Mouse (Mus musculus): ENCODE data around the gene Abcb1b. TPM values are rescaled to one million over a fixed set of nuclear protein-coding genes. Genes with fewer than 3 reads are reported as not detected.

The Abcb1b gene
- polyA plus RNA-seq (2015; fragmentation: Illumina TruSeq; extraction: RNeasy Lipid Tissue Mini Kit (QIAGEN cat#74804); ENCODE audit: insufficient read depth, low read depth, low replicate concordance), result 5.6 TPM

DNA sequence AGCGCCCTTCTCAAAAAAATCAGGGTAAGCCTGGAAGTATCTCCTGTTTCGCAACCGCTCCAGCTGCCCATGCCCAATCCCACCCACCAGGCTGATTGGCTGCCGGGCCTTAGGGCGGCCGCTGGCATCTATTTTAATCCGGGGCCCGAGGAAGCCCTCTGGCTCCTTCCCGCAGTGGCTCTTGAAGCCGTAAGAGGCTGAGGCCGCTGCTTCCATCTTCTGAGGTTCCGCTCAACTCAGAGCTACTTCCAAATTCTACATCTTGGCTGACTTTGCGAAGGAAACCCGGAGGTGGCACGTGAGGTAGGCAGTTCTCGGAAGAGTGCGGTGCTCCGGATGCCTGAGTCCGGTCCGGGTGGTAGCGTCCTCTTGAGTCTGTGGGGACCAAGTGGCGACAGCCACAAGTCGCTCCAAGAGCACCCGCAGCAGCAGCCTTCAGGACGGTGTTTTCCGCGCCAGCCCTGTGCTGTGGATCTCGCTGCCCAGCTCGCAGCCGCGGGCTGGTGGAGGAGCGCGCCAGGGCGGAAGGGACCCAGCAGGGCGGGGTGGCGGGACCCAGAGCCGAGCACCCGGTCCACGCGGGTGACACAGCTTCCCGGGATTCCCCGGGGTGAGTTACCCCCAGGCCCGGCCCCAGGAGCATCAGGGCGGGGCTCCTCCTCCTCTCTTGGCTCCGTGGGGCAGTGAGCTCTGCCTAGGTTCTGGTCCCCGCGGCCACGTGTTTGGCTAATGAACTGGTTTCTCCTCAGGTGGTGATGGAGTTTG is at the start of gene Abcb1b:
Gene Abcb1b (plus strand): TSS at position 161 of the 765 bp plus-strand sequence.

DNA sequence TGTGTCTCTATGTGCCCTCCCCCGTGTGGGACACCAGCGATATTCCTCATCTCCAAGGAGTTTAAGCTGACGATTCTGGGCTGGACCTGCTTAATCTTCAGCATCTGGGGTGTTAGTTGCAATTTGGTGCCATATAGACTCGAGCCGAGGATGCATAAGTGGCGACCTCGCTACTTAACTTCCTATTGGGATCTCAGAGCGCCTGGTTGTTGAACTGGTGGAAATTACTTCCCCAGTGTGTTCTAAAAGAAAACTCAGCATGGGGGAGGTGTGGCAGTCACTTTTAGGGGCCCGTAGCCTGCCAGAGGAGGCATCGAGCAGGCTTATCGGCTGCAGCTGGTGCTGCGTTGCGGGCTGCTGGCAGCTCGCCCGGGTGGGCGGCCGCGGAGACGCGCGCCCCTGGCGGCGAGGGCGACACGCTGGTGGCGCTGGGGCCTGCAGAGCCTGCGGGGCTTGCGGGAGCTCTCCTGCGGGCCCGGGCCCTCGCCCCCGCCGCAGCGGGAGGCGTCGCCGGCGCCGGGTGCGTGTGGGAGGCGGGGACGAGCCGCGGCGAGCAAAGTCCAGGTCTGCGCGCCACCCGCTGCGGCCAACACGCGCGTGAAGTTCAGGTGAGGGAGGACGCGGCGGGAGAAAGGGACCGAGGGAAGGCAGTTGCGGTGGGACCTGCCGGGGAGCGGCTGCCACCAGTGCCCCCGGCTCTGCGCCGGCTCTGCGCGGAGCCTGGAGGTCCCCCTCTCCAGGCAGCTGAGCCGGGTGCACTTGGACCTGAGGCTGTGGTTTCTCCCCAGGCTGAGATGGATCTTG is 95.6 kb downstream of the Abcb1b start, which contains the start of gene Abcb4:
Gene Abcb4 (plus strand): TSS at position 418 of the 804 bp plus-strand sequence.

Other genes starting within 250 kb of the Abcb1b start
- gene Rundc3b, start 175.2 kb upstream of the Abcb1b start, polyA plus RNA-seq (2015; fragmentation: Illumina TruSeq; extraction: RNeasy Lipid Tissue Mini Kit (QIAGEN cat#74804); ENCODE audit: insufficient read depth, low read depth, low replicate concordance), result 1.3 TPM
- 5.2 TPM for gene Abcb1a, start 138.1 kb upstream of the Abcb1b start, polyA plus RNA-seq (2015; fragmentation: Illumina TruSeq; extraction: RNeasy Lipid Tissue Mini Kit (QIAGEN cat#74804); ENCODE audit: insufficient read depth, low read depth, low replicate concordance)
- 1.2 TPM for gene Abcb4, start 95.6 kb downstream of the Abcb1b start, polyA plus RNA-seq (2015; fragmentation: Illumina TruSeq; extraction: RNeasy Lipid Tissue Mini Kit (QIAGEN cat#74804); ENCODE audit: insufficient read depth, low read depth, low replicate concordance)
- 5.3 TPM for gene Crot, start 199.2 kb downstream of the Abcb1b start, polyA plus RNA-seq (2015; fragmentation: Illumina TruSeq; extraction: RNeasy Lipid Tissue Mini Kit (QIAGEN cat#74804); ENCODE audit: insufficient read depth, low read depth, low replicate concordance)

All from pancreas, adult 10 weeks (tissue).